Mouse (Mus musculus) spleen, postnatal 36 days (tissue): ENCODE data around the gene Stambpl1.

Source experiments
- DNase-seq, 2 experiments: peaks; one replicate each; pipeline ENCODE4 v3.0.0; 2022; ENCODE audit warnings: low spot score in 2 of 2, mixed read lengths in 1 of 2

Gene Stambpl1

GRCm38 (mm10) chr19:34284383-34284782 lies 92.4 kb downstream of the Stambpl1 start:
- DNase-seq, result no peak

- DNase-seq, result no peak
Measured at GRCm38 (mm10) chr19:34284826-34285225, 92.8 kb downstream of the Stambpl1 start.

GRCm38 (mm10) chr19:34287221-34287620 lies 95.2 kb downstream of the Stambpl1 start:
- DNase-seq, result no peak

- DNase-seq, result no peak
Measured at GRCm38 (mm10) chr19:34287656-34288415, 95.8 kb downstream of the Stambpl1 start.

- no peak for DNase-seq
Measured at GRCm38 (mm10) chr19:34288696-34289095, 96.7 kb downstream of the Stambpl1 start.
